Mouse (Mus musculus): ENCODE results near the gene Mier3.

Gene Mier3

DNA sequence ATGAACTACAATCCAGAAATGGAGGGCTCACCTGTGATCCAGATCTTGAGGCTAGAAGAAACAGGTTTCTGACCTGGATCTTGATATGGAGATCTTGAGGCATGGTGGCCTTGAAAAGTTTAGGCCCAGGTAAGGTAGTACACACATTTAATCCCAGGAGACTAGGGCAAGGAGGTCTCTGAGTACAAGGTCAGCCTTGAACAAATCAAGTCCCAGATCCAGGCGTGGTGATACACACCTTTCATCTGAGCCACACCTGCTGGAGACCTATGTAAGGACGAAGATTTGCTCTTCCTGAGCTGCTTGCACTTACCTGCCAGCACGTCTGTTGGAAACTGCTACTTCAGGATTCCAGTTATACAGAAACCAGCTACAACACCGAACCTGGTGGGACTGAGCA lies at the start of gene Mier3:
Mier3 (plus strand) TSS at position 301 of the 400 bp plus-strand sequence.
- DNase-seq (ENCODE audit: low read depth) = no peak

DNA sequence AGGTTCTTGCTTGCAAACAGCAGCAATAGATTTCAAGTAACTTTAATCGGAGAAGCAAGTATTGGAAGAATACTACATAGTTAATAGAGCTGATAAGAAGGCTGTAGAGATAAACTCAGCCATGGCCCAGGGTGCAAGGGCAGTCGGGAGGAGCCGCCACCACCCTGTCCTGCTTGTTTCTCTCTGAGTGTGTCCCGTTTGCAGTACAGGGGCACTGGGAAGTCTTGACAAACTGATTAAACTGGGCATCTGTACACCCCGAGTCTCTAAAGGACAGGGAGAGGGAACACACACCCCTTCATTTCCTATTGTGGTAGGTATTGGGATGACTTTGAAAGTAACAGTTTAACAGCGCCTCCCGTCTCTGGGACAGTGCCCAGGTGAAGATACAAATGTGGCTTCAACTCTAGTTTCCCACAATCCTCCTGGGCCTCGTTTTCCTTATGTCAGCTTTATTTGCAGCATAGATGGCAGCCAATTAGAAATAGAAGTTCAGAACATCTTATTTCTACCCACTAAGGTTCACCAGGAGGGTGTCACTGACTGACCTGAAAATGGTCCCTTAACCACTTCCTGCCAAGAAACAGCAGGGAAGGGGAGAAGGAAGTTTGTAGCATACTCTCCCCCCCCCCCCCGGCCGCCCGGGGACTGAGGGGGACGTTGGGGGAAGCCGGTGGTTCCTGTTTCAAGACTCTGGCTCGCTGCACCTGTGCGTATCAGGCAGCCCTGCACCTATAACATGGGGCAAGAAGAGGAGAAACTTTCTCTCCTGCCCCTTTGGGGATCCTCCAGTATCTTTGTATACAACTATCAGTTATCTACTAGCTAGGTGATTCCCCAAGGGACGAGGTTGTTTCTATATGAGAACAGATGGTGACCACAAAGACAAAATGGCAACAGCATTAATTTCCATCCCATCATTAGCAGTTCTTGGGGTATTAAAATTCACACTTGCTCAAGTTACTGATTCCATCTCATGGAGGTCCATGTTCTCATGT lies 46.3 kb upstream of the Mier3 start:
- DNase-seq (ENCODE audit: low read depth) = no peak

- peak; percentile 52 for DNase-seq (ENCODE audit: low read depth)
These were observed 40.5 kb upstream of the Mier3 start for GRCm38 (mm10) chr13:111640319-111640718.

GRCm38 (mm10) chr13:111643636-111644035 lies 37.1 kb upstream of the Mier3 start:
- no peak for DNase-seq (ENCODE audit: low read depth)

DNA sequence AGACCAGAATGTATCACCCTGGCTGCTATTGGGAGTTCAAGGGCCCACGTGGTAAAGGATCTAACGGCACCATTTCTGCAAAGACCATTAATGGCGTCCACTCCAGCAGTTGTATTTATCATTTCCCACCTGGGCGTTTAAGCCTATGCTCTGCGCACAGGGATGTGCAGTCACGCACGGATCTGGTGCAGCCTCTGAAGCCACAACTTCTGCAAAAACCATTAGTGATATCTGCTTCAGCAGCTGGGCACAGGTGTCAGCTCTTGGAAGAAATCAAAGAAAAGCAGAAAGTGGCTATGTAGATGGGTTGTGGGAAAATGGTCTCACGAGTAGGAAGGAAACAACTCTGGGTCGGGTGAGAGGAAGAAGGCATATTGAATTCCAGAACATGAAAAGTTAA lies 34.6 kb upstream of the Mier3 start:
- DNase-seq (ENCODE audit: low read depth) = no peak

- DNase-seq (ENCODE audit: low read depth) = no peak
These were observed 33.5 kb upstream of the Mier3 start for GRCm38 (mm10) chr13:111647279-111647678.

DNA sequence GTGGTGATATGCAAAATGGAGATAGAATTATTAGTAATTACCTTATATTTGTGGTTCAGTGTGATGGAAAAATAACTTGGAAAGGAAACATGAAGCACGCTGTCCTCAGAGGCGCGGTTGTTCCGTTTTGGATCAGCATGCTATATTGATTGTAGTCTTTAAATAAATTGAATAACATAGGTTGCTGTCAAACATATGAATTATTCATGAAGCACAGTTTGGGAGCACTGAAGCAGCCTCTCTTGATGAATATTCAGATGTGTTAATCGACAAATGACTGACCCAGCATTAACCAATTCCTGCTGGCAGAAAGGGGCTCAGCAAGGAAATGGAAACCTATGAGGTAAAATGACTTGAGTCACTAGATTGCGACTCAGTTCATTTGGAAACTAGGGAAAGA lies 29.8 kb upstream of the Mier3 start:
- no peak for DNase-seq (ENCODE audit: low read depth)

DNA sequence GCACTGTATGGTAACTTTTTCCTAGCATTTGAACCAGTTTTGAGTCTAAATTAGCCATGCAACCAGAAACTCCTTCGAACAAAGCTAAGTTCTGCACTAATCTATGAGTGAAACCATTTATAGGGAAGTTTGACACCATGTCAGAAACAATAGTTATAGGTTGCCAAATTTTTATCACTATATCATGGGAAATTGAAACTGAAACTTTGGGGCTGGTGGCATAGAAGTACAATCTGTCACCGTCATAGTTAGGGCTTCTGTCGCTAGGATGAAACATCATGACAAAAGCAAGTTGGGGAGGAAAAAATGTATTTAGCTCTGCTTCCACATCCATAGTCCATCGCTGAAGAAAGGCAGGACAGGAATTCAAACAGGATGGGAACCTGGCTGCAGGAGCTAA lies 25.5 kb upstream of the Mier3 start:
- DNase-seq (ENCODE audit: low read depth) = no peak

GRCm38 (mm10) chr13:111655856-111656255 lies 24.9 kb upstream of the Mier3 start:
- DNase-seq (ENCODE audit: low read depth) = no peak

DNA sequence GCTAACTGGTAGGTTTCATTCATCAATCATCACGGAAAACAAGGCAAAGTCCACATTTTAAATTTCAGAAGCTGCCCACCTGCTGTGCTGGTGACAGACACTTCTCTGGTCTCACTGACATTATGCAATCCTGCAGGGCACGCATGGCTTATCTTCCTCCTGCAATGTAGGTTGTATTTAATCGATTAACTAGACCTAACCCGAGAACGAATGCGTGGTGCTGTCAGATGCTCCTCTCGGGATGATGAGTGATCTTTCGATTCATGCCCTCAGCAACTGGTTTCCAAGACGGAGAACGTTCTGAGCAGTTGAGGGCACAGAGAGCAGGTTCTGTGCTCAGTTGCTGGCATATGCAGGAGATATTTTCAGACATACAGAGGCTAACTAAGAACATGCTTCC lies 24.5 kb upstream of the Mier3 start:
- DNase-seq (ENCODE audit: low read depth) = no peak

GRCm38 (mm10) chr13:111656769-111657168 lies 24.0 kb upstream of the Mier3 start:
- no peak for DNase-seq (ENCODE audit: low read depth)

GRCm38 (mm10) chr13:111658501-111659280 lies 22.1 kb upstream of the Mier3 start:
- DNase-seq (ENCODE audit: low read depth) = no peak

DNA sequence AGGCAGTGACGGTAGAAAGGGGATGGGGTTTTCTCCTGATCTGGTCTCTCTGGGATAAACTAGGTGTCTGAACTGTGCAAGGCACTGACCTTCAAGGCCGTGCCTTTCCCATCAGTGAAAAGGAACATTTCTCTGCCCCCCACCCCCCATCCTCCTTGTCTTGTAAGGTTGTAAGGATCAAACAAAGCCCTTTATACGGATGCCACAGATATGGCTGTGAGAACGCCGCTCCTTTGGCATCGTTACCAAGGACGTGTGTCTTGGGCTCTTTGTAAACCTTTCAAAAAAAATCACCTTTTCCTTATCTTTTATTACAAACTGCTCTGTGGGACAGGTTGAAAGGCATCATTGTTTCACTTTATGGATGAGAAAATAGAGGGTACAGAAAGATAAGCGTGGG lies 21.3 kb upstream of the Mier3 start:
- DNase-seq (ENCODE audit: low read depth) = no peak

GRCm38 (mm10) chr13:111660072-111660471 lies 20.7 kb upstream of the Mier3 start:
- no peak for DNase-seq (ENCODE audit: low read depth)

- no peak for DNase-seq (ENCODE audit: low read depth)
These were observed 20.2 kb upstream of the Mier3 start for GRCm38 (mm10) chr13:111660556-111660955.

- no peak for DNase-seq (ENCODE audit: low read depth)
These were observed 12.8 kb upstream of the Mier3 start for GRCm38 (mm10) chr13:111668016-111668415.

- DNase-seq (ENCODE audit: low read depth) = no peak
These were observed 3.9 kb upstream of the Mier3 start for GRCm38 (mm10) chr13:111676841-111677240.

DNA sequence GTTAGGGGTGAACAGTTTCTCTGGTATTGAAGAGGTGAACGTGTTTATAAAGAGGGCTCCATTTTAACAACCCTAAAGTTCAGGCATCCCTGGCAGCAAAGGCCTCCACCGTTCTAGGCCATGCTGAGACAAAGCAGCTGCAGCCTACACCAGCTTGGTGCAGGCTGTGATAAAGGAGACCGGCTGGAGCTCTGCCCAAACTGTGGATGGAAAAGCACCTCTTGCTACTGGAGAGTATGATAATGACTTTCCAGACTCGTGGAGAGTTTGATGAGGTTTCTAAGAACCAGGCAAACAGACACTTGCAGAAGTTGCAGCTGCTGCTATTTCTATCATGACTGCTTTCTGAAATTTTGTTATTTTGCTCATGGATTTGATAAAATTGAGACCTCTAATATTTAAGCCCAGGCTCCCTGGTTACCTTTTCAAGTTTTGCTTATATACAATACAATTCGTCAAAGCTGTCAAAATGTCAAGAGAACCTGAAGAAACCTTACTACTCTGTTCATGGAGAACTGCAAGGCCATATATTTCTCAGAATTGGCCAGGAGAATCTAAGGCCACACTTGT lies 3.4 kb downstream of the Mier3 start:
- DNase-seq (ENCODE audit: low read depth) = no peak

DNA sequence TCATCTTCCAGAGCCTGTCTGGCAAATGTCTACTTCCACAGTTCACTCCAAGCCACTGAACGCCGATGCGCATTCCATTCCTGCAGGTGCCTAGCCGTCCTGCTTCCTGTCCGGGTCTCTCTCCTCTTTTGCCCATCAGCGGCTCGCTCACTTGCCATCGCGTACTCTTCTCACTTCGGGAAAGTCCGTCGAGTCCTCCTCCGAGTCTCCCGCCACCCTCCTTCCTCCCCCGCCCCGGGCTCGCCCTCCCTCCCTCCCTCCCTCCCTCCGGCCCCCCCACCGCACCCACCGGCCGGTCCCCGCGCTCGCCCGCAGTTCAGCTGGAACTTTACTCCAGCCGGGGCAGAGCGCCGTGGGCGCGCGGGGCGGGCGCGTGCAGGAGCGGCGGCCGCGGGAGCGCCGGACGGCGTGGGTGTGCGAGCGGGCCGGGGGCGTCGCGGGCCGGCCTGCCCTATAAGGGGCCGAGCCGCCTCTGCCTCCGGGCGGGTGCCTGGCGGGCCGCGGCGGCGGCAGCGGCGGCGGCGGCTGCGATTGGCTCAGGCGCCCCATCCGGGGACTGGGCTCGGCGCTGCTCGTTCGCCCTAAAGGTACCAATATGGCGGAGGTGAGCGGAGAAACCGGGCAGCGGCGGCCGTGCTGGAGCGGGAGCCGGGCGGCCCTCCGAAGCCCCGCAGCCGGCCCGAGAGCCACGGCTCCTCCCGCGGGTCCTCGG lies 5.1 kb downstream of the Mier3 start:
- peak; percentile 60 for DNase-seq (ENCODE audit: low read depth)

DNA sequence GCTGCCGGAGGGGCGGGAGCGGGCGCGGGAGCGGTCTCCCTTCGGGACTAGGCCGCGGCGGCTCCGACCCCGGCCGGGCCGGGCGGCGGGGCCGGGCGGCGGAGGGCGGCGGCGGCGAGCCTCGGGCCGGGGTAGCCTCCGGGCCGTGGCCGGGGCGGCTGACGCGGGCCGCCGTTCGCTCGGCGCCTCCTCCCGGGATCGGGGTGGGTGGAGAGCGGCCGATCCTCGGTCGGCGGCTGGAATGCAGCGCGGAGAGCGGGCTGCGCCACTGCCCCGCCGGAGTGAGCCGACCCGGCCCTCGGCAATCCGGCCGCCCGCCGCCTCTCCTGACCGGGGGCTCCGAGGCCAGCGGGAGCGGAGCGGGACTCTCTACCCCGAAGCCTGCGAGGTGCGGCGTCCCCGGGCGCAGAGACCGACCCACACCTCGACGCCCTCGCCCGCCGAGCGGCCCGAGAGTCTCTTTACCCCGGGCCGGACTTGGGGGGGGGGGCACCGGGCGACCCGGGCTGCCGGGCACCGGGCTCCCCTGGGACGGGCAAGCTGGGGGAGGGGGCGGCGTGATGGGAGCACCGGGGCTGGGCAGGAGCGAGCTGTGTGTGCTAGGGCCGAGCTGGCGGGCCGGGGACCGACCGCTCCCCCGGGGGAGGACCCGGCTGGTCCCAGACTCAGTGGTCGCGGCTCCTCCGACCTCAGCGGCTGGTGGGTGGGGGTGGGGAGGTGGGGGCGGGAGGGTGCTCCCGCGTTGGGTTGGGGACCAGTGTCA lies 5.9 kb downstream of the Mier3 start:
- no peak for DNase-seq (ENCODE audit: low read depth)

DNA sequence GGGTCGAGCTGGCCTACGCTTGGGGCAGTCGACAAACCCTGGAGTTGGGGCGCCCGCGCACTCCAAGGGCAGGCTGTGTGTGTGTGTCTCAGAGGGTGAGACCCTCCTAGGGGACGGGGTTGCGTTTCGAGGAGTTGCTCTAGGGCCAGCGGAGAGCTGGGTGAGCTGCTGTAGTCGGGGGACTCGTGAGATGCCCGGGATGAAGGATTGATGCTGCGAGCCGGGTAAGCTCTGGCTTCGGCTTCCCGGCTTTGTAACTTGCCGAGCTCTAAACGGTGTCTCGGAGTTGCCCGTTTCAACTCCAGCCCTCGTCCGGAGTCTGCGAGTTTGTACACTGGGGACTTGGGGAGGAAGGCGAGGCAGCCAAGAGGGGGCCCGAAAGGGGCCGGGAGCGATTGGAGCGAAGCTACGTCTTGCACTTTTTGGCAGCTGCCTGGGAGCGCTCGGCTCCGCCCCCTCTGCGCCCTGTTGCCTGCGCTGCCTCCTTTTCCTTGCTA lies 6.6 kb downstream of the Mier3 start:
- DNase-seq (ENCODE audit: low read depth) = peak; percentile 58
